Mouse (Mus musculus): ENCODE results near the gene Dctn1. TPM values are rescaled to one million over a fixed set of nuclear protein-coding genes. Genes with fewer than 3 reads are reported as not detected.

Dctn1 gene
- polyA plus RNA-seq (2016; fragmentation: Nextera tagmentation; extraction: Ambion mirVana) = 121 and 126 TPM in 2 replicates

DNA sequence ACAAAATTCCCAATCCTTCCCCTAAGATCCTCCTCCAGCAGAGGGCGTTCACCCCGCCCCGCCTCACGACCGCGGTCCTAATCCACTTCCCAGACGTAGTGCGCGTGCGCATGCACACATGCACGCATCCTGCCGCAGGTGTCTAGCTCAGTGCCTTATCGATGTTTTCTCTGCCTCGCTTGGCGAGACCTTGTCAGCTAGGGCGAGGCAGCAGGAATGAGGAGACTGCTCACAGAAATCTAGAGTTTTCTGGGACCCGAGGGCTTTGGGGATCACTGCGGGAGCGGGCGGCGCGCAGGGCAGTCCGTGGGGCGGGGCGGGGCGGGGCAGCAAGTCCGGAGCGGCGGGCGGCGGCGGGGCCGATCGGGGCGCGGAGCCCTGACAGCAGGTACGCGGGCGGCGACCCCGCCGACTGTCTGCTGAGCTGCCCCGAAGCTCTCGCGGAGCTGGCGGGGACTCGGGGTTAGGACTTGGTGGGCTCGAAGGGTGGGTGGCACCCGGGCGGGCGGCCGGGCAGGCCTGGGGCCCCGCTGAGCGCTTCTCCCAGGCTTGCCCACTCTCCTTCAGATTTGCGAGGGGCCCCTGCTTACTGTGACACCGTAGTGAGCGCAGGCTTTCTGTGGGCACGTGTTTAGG lies at the start of gene Dctn1:
Gene Dctn1 (plus strand): TSS at position 314 of the 636 bp plus-strand sequence.
- H3K36me3 ChIP-seq = 0 out of 2 replicates have a peak, but pooled peaks cover 2% of the 10 kb centered on the region
- peaks cover 25% of the 10 kb centered on the region for H3K4me1 ChIP-seq
- peaks cover 20% of the 10 kb centered on the region for H3K27me3 ChIP-seq
- ATAC-seq (ENCODE audit: insufficient number of reproducible peaks, insufficient read depth, low FRiP score, low TSS enrichment) = peak; percentile 72
- whole genome bisulfite sequencing = under 1% methylated on average over 53 of the region's 58 CpGs
- peak within 1 kb of the TSS; percentile 82 for H3K4me2 ChIP-seq (replicated peaks)
- peak within 1 kb of the TSS; percentile 92 for H3K4me3 ChIP-seq
- peak within 1 kb of the TSS; percentile 80 for H3K9ac ChIP-seq
- H3K27ac ChIP-seq = peak within 1 kb of the TSS; percentile 84
- no peaks in the 10 kb centered on the region for H3K9me3 ChIP-seq

- Histone ChIP-seq H3K4me3 (peak overlapping the region; percentile 71), H3K4me2 (replicated peaks) (peak overlapping the region; percentile 97), H3K27ac (peak overlapping the region; percentile 83; the same call in 1 of the 2 replicates), H3K9me3 (no peaks in the 10 kb centered on the region), H3K9ac (peak overlapping the region; percentile 96), H3K4me1 (peaks cover 26% of the 10 kb centered on the region), H3K36me3 (peaks cover 33% of the 10 kb centered on the region), H3K27me3 (no peaks in the 10 kb centered on the region)
- WGBS = 72% methylated on average over 11 of the region's 11 CpGs
- ATAC-seq (ENCODE audit: insufficient number of reproducible peaks, insufficient read depth, low FRiP score, low TSS enrichment) = no peak
These were observed 49.2 kb upstream of the Dctn1 start for GRCm38 (mm10) chr6:83116373-83117164.

DNA sequence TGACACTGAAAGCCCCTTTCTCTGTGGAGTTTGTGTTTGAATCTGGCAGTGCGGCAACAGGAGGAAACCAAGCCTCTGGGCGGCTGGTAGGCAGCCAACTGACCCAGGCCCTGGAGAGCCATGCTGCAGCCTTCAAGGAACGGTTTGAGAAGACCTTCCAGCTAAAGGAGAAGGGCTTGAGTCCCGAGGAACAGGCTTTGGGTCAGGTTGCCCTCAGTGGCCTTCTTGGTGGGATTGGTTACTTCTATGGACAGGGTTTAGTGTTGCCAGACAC lies 48.6 kb upstream of the Dctn1 start:
- WGBS = 84% methylated on average over 4 of the region's 4 CpGs
- H3K4me3 ChIP-seq = 0 out of 2 replicates have a peak overlapping the region, but pooled peaks have one; percentile 71
- H3K27ac ChIP-seq = peak overlapping the region; percentile 69; the same call in 1 of the 2 replicates

GRCm38 (mm10) chr6:83117616-83118015 lies 48.1 kb upstream of the Dctn1 start:
- Histone ChIP-seq H3K9ac (no peak overlapping the region), H3K36me3 (peaks cover 33% of the 10 kb centered on the region), H3K4me3 (0 out of 2 replicates have a peak overlapping the region, but pooled peaks have one; percentile 1), H3K4me1 (peaks cover 27% of the 10 kb centered on the region), H3K27me3 (no peaks in the 10 kb centered on the region), H3K27ac (no peak overlapping the region), H3K4me2 (replicated peaks) (no peak overlapping the region), H3K9me3 (no peaks in the 10 kb centered on the region)
- 90% methylated on average over 13 of the region's 13 CpGs for WGBS
- no peak for ATAC-seq (ENCODE audit: insufficient number of reproducible peaks, insufficient read depth, low FRiP score, low TSS enrichment)

More for the DNA sequence above, 48.6 kb upstream of the Dctn1 start:
- Histone ChIP-seq H3K27me3 (no peaks in the 10 kb centered on the region), H3K4me2 (replicated peaks) (peak overlapping the region; percentile 97; the same call in 1 of the 2 replicates), H3K9me3 (no peaks in the 10 kb centered on the region), H3K36me3 (peaks cover 33% of the 10 kb centered on the region), H3K4me1 (peaks cover 26% of the 10 kb centered on the region), H3K9ac (peak overlapping the region; percentile 96; the same call in 1 of the 2 replicates)
- ATAC-seq (ENCODE audit: insufficient number of reproducible peaks, insufficient read depth, low FRiP score, low TSS enrichment) = no peak

DNA sequence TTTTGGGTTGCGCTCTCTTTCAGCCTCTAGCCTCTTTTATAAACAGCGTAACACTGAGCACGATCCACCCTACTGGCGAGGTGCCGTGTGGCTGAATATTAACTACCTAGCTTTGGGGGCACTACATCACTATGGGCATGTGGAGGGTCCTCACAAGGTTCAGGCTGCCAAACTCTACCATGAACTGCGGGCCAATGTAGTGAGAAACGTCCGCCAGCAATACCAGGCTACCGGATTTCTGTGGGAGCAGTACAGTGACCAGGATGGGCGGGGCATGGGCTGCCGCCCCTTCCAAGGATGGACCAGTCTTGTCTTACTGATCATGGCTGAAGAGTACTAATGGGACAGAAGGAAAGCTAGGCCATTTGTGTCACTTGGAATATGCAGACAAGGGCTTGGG lies 47.4 kb upstream of the Dctn1 start:
- no peak for ATAC-seq (ENCODE audit: insufficient number of reproducible peaks, insufficient read depth, low FRiP score, low TSS enrichment)
- WGBS = 85% methylated on average over 11 of the region's 11 CpGs
- peaks cover 33% of the 10 kb centered on the region for H3K4me1 ChIP-seq

GRCm38 (mm10) chr6:83118825-83119733 lies 46.6 kb upstream of the Dctn1 start:
- Histone ChIP-seq H3K4me3 (0 out of 2 replicates have a peak overlapping the region, but pooled peaks have one; percentile 66), H3K9me3 (no peaks in the 10 kb centered on the region), H3K27me3 (no peaks in the 10 kb centered on the region), H3K36me3 (peaks cover 33% of the 10 kb centered on the region), H3K27ac (peak overlapping the region; percentile 87; the same call in 1 of the 2 replicates), H3K4me1 (peaks cover 39% of the 10 kb centered on the region), H3K4me2 (replicated peaks) (peak overlapping the region; percentile 85), H3K9ac (peak overlapping the region; percentile 24; the same call in 1 of the 2 replicates)
- ATAC-seq (ENCODE audit: insufficient number of reproducible peaks, insufficient read depth, low FRiP score, low TSS enrichment) = no peak
- 85% methylated on average over 14 of the region's 14 CpGs for WGBS

More for the DNA sequence above, 47.4 kb upstream of the Dctn1 start:
- Histone ChIP-seq H3K9me3 (no peaks in the 10 kb centered on the region), H3K4me2 (replicated peaks) (no peak overlapping the region), H3K9ac (no peak overlapping the region), H3K27me3 (no peaks in the 10 kb centered on the region), H3K36me3 (peaks cover 33% of the 10 kb centered on the region), H3K4me3 (0 out of 2 replicates have a peak overlapping the region, but pooled peaks have one; percentile 2), H3K27ac (no peak overlapping the region)

DNA sequence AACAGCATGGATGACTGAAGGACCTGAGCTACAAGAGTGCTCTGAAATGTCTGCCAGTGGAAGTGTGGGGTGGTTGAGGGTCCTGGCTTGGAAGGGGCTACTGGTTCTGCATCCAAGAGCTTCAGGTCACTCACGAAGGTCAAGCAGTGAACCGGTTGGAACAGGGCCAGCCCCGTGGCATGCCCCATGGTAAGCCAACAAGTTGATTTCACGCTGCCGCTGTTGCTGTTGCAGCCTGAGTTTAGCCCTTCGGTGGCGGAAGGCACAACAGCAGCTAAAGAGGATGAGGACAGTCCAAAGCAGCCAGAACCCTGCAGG lies 46.0 kb upstream of the Dctn1 start:
- 0 out of 2 replicates have a peak overlapping the region, but pooled peaks have one; percentile 87 for H3K27ac ChIP-seq
- H3K9me3 ChIP-seq = no peaks in the 10 kb centered on the region
- H3K9ac ChIP-seq = peak overlapping the region; percentile 77
- 75% methylated on average over 7 of the region's 7 CpGs for WGBS
- H3K4me2 ChIP-seq (replicated peaks) = peak overlapping the region; percentile 85
- H3K27me3 ChIP-seq = no peaks in the 10 kb centered on the region
- H3K36me3 ChIP-seq = peaks cover 33% of the 10 kb centered on the region
- peak overlapping the region; percentile 66 for H3K4me3 ChIP-seq
- ATAC-seq (ENCODE audit: insufficient number of reproducible peaks, insufficient read depth, low FRiP score, low TSS enrichment) = no peak
- peaks cover 42% of the 10 kb centered on the region for H3K4me1 ChIP-seq

- H3K27ac ChIP-seq = peak within 1 kb of the TSS; percentile 100
These were observed 44.5 kb upstream of the Dctn1 start, which contains the start of gene Wbp1 for GRCm38 (mm10) chr6:83120930-83121862. Gene Wbp1 (minus strand): TSS chr6:83121559.

DNA sequence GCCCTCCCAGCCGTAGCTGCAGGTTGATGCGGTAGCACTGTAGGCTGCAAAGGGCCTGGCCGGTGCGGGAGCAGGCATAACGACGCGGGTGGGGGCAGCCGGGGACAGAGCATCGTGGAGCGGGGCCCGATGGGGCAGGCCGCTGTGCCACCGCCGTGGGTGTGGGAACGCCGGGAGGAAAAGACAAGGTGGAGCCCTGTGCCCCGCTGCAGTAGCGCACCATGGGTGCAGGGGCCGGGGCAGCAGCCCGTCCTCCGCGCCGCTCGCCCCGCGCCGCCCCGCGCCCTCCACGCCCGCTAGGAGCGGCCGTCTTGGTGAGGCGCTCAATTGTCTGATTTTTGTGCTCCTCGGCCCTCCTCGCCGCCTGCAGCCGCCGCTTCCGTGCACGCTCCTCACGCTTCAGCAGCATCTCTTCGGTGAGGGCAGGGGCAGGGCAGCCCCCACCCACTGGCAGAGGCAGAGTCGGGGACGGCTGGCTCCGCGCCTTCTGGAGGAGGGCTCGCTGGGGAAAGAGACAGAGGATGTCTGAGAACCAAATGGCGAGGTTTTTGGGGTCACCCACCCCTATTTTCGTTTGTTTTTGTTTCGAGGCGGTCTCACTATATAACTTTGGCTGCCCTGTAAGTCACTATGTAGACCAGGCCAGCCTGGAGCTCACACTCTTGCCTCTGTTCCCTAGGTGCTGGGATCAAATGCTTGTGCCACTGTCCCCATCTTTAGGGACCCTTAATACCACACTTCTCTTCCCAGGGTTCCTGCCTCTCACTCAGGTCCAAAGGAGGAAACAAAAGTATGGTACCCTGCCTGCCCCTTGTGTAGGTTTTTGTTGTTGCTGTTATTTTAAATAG lies 43.6 kb upstream of the Dctn1 start:
- WGBS = under 1% methylated on average over 52 of the region's 52 CpGs

More at GRCm38 (mm10) chr6:83120930-83121862, 44.5 kb upstream of the Dctn1 start, which contains the start of gene Wbp1:
- ATAC-seq (ENCODE audit: insufficient number of reproducible peaks, insufficient read depth, low FRiP score, low TSS enrichment) = peak; percentile 96
- Histone ChIP-seq H3K4me2 (replicated peaks) (peak within 1 kb of the TSS; percentile 85), H3K36me3 (peaks cover 33% of the 10 kb centered on the region), H3K9me3 (no peaks in the 10 kb centered on the region), H3K4me3 (peak within 1 kb of the TSS; percentile 66), H3K27me3 (no peaks in the 10 kb centered on the region), H3K9ac (peak within 1 kb of the TSS; percentile 92), H3K4me1 (peaks cover 42% of the 10 kb centered on the region)
- WGBS = under 1% methylated on average over 37 of the region's 38 CpGs

More for the DNA sequence above, 43.6 kb upstream of the Dctn1 start:
- H3K4me1 ChIP-seq = peaks cover 36% of the 10 kb centered on the region
- peak overlapping the region; percentile 85 for H3K4me2 ChIP-seq (replicated peaks)
- peak overlapping the region; percentile 100 for H3K27ac ChIP-seq
- H3K36me3 ChIP-seq = peaks cover 28% of the 10 kb centered on the region
- no peaks in the 10 kb centered on the region for H3K27me3 ChIP-seq
- peak overlapping the region; percentile 92 for H3K9ac ChIP-seq
- no peak for ATAC-seq (ENCODE audit: insufficient number of reproducible peaks, insufficient read depth, low FRiP score, low TSS enrichment)
- no peaks in the 10 kb centered on the region for H3K9me3 ChIP-seq
- H3K4me3 ChIP-seq = peak overlapping the region; percentile 66

Data from embryonic facial prominence, embryonic 12.5 days (tissue).